Mouse (Mus musculus) spleen, adult 18-20 months (tissue): Measurements from ENCODE around the gene Rpl32.

ENCODE experiments used
- DNase-seq, 2 experiments: peaks; one replicate each; pipeline ENCODE4 v3.0.0; 2022; ENCODE audit warnings: mixed read lengths in 2 of 2

Rpl32 gene

GRCm38 (mm10) chr6:115764179-115764578 lies 44.4 kb downstream of the Rpl32 start:
- DNase-seq = no peak

DNA sequence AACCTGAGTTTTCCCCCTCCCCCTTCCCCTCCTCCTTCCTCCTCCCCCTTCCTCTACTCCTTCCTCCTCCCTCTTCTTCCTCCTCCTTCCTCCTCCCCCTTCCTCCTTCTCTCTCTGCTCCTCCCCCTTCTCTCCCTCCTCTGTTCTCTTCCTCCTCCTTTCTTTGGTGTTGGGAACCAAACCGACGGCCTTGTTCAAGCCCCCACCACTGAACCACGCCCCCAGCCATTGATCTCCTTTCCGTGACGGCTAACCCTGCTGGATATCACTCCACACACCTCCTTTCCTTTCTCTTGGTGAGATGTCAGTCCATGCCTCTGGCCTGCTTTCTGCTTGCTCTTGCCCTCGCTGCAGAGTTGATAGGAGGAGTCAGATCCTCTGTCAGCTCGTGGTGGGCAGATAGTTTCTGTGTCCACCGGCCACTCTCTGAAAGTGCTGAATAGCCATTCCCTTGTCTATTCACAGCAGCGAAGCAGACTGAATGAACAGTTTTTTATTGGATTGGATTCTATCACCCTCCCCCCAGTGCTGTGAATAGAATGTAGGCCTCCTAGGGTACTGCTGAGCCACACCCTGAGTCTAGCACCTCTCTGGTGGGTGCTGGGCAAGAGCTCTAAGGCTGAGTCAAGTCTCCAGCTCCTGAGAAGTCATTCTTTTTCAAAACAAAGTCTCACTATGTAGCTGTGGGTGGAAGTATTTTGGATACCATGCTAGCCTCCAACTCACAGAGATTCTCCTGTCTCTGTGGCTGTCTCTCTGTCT lies 46.4 kb downstream of the Rpl32 start, which contains the start of gene Tmem40:
Gene Tmem40, minus strand, starts transcription at position 416 of the 762 bp plus-strand sequence.
- no peak for DNase-seq

GRCm38 (mm10) chr6:115760982-115761381 lies 47.6 kb downstream of the Rpl32 start:
- DNase-seq = no peak

DNA sequence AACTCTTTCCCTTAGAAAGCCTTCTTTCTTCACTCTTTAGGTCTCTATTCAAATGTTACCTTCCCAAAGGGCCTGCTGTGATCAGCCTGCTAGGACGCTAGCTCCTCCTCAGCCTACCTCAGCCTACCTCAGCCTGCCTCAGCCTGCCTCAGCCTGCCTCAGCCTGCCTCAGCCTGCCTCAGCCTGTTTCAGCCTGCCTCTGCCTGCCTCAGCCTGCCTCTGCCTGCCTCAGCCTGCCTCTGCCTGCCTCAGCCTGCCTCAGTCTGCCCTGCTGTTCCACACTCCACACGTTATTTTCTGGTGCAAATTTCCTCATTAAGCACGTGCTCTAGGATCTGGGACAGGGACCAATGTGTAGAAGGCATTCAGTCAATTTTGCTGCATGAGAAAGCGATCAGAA lies 48.4 kb downstream of the Rpl32 start:
- no peak for DNase-seq

DNA sequence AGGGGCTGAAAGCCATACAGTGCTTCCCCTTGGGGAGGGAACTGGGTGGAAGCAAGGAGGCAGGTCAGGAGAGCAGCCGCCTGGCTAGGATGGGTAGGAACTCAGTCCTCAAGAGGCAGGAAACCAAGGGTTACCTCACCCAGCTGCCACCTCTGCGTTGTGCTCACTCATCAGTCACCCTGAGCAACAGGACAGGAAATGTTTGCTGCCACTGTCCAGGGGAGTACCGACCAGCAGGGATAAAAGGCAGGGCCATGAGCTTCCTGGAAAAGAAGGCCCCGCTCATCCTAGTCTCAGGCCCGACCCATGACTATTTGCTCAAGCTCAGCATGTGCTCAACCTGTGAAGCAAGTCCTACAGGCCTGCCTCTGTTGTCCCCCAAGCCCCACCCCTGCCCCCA lies 49.1 kb downstream of the Rpl32 start:
- no peak for DNase-seq

- DNase-seq = no peak
Measured at GRCm38 (mm10) chr6:115758981-115759435, 49.5 kb downstream of the Rpl32 start.

- DNase-seq = no peak
Measured at GRCm38 (mm10) chr6:115755536-115755935, 53.0 kb downstream of the Rpl32 start.
